Mouse (Mus musculus) heart, adult 2 months (tissue): ENCODE results near the gene Vsig10l. TPM values are rescaled to one million over a fixed set of nuclear protein-coding genes. Genes with fewer than 3 reads are reported as not detected.

ENCODE experiments used
- DNase-seq, 2 experiments: peaks; one replicate each; pipeline ENCODE4 v3.0.0; 2021
- H3K27ac ChIP-seq: fragments of 200-600 bp; 2 replicates; pipeline ENCODE4 v1.8.1; 2022
- H3K27me3 ChIP-seq: fragments of 200-500 bp; 2 replicates; pipeline ENCODE4 v1.6.1; 2012; ENCODE audit warnings: mild to moderate bottlenecking, low read length, inconsistent platforms, mixed read lengths; ENCODE audit not compliant: control insufficient read depth, insufficient read depth
- H3K36me3 ChIP-seq: fragments of 200-500 bp; 2 replicates; pipeline ENCODE4 v1.6.1; 2012; ENCODE audit warnings: low read length, inconsistent platforms; ENCODE audit not compliant: control insufficient read depth, insufficient read depth
- H3K4me1 ChIP-seq: fragments of 200-500 bp; 2 replicates; pipeline ENCODE4 v1.6.1; 2011; ENCODE audit warnings: low read length; ENCODE audit not compliant: control insufficient read depth, insufficient read depth
- H3K4me3 ChIP-seq: fragments of 200-600 bp; 2 replicates; pipeline ENCODE4 v1.8.1; 2022
- H3K79me2 ChIP-seq: fragments of 200-500 bp; replicated peaks from 2 replicates; pipeline ENCODE4 v1.6.1; 2012; ENCODE audit warnings: mild to moderate bottlenecking, inconsistent platforms, low read length, moderate library complexity, mixed read lengths; ENCODE audit not compliant: control insufficient read depth, insufficient read depth
- H3K9ac ChIP-seq: fragments of 200-500 bp; 2 replicates; pipeline ENCODE4 v1.6.1; 2012; ENCODE audit warnings: low read depth, mild to moderate bottlenecking, control low read depth, inconsistent platforms, low read length, mixed read lengths
- CTCF ChIP-seq: fragments of 200-600 bp; IDR thresholded peaks from 2 replicates; pipeline ENCODE4 v1.8.1; 2022; ENCODE audit warnings: antibody characterized with exemption, mild to moderate bottlenecking, moderate library complexity
- EP300 ChIP-seq: fragments of 200-500 bp; IDR thresholded peaks from 2 replicates; pipeline ENCODE4 v1.6.1; 2011; ENCODE audit warnings: low read depth, low read length, control low read depth; ENCODE audit not compliant: insufficient read depth
- POLR2A ChIP-seq: fragments of 200-500 bp; IDR thresholded peaks from 2 replicates; pipeline ENCODE4 v1.6.1; 2011; ENCODE audit warnings: mild to moderate bottlenecking, low read depth, low read length, control low read depth; ENCODE audit not compliant: insufficient read depth
- WGBS: fragments of 180-500 bp; shearing (Covaris S2); methylation state at CpG from one replicate; pipeline ENCODE4 v1.1.7; 2018; 5-methylcytosine and 5-hydroxymethylcytosine counted together
- intact Hi-C: fragments of 180-260 bp; cut with DNase I; formaldehyde crosslinking; loops from one replicate; pipeline ENCODE4 v1.15.1; 2025
- polyA plus RNA-seq: library from polyadenylated mRNA; depleted of rRNA; stranded (reverse); fragments of >200 nt; gene quantifications from 2 replicates; pipeline ENCODE4 v1.2.3, GENCODE M21; 2012
- total RNA-seq, 2 experiments: library from RNA; stranded (reverse); gene quantifications; 2 replicates each; pipeline ENCODE4 v1.2.3; 2021

Gene Vsig10l
- total and polyA plus RNA-seq, 3 experiments, result 1.0 to 3.0 (median 1.1) TPM

DNA sequence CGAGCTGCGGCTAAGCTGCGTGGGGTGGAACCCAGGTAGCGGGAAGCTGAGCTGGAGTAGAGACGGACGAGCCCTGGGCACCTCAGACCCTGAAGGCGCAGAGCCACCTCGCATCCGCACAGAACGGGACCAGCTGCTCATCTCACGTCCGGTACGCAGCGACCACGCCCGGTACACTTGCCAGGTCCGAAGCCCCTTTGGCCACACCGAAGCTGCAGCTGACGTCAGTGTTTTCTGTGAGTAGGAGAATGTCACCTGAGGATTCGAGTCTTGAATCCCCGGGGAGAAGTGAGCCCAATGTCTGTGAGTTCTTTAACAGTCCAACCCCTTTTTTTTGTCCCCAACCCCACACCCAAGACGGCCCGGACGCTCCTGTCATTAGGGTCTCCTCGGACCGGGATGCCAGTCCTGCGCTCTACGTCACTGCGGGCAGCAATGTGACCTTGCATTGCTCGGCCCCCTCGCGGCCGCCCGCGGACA is 2.0 kb downstream of the Vsig10l start:
- TF ChIP-seq EP300, result no peak
- TF ChIP-seq CTCF, result peak; percentile 59; the same call in 1 of the 2 replicates
- no peak for TF ChIP-seq POLR2A
- intact Hi-C loops, result loop anchor here (5.0 to 10.0 kb wide), 2 partner anchors 112 to 180 kb away; partner anchors contain the start of gene Zfp719
- peak; percentile 21 to 35 for DNase-seq
- Histone ChIP-seq H3K36me3 (no peaks in the 10 kb centered on the region), H3K4me3 (peak overlapping the region; percentile 60), H3K27ac (peak overlapping the region; percentile 26; the same call in 1 of the 2 replicates), H3K79me2 (no peaks in the 10 kb centered on the region), H3K9ac (peak overlapping the region; percentile 57), H3K4me1 (no peaks in the 10 kb centered on the region; the same call in 1 of the 2 replicates), H3K27me3 (no peaks in the 10 kb centered on the region)
- WGBS, result 11% methylated on average over 35 of the region's 35 CpGs

DNA sequence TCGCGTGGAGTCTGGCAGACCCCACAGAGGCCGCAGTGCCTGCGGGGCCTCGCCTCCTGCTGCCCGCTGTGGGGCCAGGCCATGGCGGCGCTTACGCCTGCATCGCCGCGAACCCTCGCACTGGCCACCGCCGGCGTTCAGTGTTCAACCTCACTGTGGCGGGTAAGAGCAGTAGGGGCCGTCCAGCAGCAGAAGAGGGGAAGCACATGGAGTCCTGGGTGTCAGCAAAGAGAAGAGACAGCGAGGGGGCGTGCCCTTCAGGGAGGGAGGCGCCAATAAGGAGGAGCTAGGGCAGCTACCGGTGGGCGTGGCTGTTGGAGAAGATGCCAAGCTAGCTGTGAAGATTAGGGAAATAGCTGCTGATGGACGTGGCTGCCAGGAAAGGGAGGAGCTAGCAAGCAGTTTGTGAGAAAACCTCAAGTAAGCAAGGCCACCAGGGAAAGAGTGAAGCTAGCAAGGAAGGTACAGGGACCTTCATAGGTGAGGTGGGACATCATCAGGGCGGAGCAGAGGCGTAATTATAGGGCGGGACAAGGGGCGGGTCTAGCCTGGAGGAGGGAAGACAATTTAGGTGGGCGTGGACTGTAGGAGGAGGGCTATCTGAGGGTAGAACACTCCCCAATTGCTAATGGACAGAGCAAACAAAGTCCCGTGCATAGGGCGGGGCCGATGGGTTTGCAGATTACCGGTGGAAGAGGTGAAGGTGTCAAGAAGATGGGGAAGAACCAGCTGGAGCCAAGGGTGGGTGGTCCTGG is 2.6 kb downstream of the Vsig10l start:
- Histone ChIP-seq H3K36me3 (no peaks in the 10 kb centered on the region), H3K9ac (peak overlapping the region; percentile 60), H3K27me3 (no peaks in the 10 kb centered on the region), H3K4me1 (no peaks in the 10 kb centered on the region; the same call in 1 of the 2 replicates), H3K79me2 (no peaks in the 10 kb centered on the region), H3K4me3 (peak overlapping the region; percentile 60), H3K27ac (peak overlapping the region; percentile 49)
- intact Hi-C loops, result loop anchor here (1.0 to 10.0 kb wide), 4 partner anchors 20 to 181 kb away; partner anchors contain the start of gene Zfp719
- WGBS, result under 1% methylated on average over 33 of the region's 33 CpGs
- peak; percentile 88 to 92 for DNase-seq
- TF ChIP-seq CTCF, result no peak; the same call in none of the 2 replicates
- TF ChIP-seq POLR2A, result 0 out of 2 replicates have a peak, but pooled peaks have one; percentile 30

DNA sequence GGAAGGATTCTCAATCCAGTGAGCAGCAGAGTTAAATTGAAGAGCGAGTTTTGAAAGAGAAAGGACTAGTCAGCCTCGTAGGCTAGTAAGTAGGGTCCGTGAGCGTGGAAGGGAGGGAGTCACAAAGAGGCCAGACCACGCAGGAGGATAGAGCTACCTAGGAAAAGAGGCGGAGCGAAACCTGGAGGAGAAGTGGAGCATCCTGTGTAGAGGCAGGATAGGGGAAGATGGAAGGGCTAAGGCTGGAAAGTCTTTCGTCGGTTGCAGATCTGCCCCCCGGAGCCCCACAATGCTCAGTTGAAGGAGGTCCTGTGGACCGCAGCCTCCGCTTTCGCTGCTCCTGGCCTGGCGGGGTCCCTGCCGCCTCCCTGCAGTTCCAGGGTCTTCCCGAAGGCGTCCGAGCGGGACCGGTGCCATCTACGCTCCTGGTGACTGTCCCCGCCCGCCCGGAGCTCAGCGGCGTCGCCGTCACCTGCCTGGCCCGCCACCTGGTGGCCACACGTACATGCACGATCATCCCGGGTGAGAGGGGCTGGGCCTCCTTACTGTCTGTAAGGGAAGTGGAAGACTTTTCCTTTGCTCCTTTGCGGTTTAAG is 3.2 kb downstream of the Vsig10l start:
- peak overlapping the region; percentile 60 for H3K4me3 ChIP-seq
- no peaks in the 10 kb centered on the region for H3K79me2 ChIP-seq
- H3K36me3 ChIP-seq, result no peaks in the 10 kb centered on the region
- intact Hi-C loops, result loop anchor here (1.0 to 10.0 kb wide), 4 partner anchors 21 to 181 kb away; partner anchors contain the start of gene Zfp719
- no peaks in the 10 kb centered on the region; the same call in 1 of the 2 replicates for H3K4me1 ChIP-seq
- no peaks in the 10 kb centered on the region for H3K27me3 ChIP-seq
- under 1% methylated on average over 33 of the region's 33 CpGs for WGBS
- DNase-seq, result peak; percentile 86
- TF ChIP-seq POLR2A (no peak), EP300 (0 out of 2 replicates have a peak, but pooled peaks have one; percentile 22), CTCF (peak; percentile 96)
- peak overlapping the region; percentile 60 for H3K9ac ChIP-seq
- peak overlapping the region; percentile 49 for H3K27ac ChIP-seq

DNA sequence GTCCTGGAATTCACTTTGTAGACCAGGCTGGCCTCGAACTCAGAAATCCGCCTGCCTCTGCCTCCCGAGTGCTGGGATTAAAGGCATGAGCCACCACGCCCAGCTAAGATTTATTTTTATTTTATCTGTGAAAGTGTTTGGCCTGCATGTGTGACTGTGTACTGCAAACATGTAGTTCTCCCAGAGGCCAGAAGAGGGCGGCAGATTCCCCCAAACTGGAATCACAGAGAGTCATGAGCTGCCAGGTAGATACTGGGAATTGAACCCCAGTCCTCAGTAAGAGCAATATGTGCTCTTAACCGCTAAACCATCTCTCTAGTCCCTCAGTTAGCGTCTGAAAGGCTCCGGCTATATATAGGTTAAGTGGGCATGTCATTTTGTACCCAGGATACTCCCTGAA is 7.4 kb downstream of the Vsig10l start:
- Histone ChIP-seq H3K9ac (no peak overlapping the region), H3K36me3 (no peaks in the 10 kb centered on the region), H3K4me1 (no peaks in the 10 kb centered on the region; the same call in 1 of the 2 replicates), H3K4me3 (no peak overlapping the region), H3K27ac (no peak overlapping the region), H3K79me2 (no peaks in the 10 kb centered on the region), H3K27me3 (no peaks in the 10 kb centered on the region)
- 50% methylated on average over 8 of the region's 8 CpGs for WGBS
- no peak for DNase-seq
- intact Hi-C loops, result no loop called here
- TF ChIP-seq CTCF (peak; percentile 67), EP300 (no peak)

DNA sequence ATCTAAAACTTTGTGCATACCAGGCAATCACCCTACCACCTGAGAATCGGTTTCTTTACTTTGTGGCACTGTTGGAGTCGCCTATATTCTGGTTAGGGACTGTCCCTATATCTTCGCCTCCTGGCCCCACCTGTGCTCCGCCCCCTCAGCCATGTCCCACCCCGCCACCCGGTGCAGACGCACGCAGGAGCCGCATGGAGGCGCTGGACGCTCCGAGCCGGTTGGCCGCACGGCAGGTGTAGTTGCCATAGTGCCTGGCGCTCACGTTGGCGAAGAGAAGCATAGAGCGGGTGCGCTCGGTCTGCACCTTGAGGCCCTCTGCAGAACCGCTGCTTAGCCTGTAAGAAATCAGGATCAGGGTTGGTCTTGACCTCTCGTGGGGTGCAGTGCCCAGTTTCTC is 12.8 kb downstream of the Vsig10l start:
- intact Hi-C loops, result no loop called here
- Histone ChIP-seq H3K27me3 (peaks cover 3% of the 10 kb centered on the region; the same call in 1 of the 2 replicates), H3K9ac (no peak overlapping the region), H3K4me3 (no peak overlapping the region), H3K27ac (no peak overlapping the region), H3K36me3 (no peaks in the 10 kb centered on the region), H3K79me2 (no peaks in the 10 kb centered on the region), H3K4me1 (no peaks in the 10 kb centered on the region)
- TF ChIP-seq EP300 (no peak), POLR2A (no peak), CTCF (no peak)
- no peak for DNase-seq
- 8% methylated on average over 23 of the region's 23 CpGs for WGBS
